Comparison of ENCODE assay signal across 11 mouse cellular contexts in the genomic region with DNA sequence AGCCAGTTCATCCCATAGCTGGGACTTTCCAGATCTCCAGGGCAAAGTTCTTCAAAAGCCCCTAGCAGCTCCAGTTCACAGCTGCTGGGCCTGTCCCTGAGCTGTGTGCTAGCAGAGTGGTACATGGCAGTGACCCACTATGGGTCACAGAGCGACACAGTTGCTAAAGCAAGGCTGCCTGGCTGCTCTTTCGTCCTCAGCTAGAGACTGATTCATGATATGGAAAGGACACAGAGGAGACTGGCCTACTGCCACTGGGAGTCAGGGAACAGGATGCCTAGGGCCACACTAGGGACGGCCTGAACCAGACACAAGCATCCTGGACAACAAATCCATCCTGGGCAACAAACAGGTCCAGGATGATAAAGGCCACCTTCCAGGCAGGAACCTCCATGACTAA. TPM values are rescaled to one million over a fixed set of nuclear protein-coding genes. Genes with fewer than 3 reads are reported as not detected.
A peak's percentile ranks its signal among the peaks of the same experiment; 100 is the strongest.
DNase-seq lines count a peak whose midpoint lies in the region; ATAC-seq and TF ChIP-seq lines count a peak whose summit lies in the region.
"Had no signal": no experiment of that assay in that cellular context is flagged by ENCODE, and none has a peak within 500 bp of the region (broad histone marks: within the 10 kb centered on the region; RNA-seq: fewer than 3 reads in every experiment).

No protein-coding gene starts in this region.

- H3K9me3 ChIP-seq in forebrain, postnatal 0 days (ENCODE audit: low read length), result no peaks in the 10 kb centered on the region
- no peaks in the 10 kb centered on the region for H3K9me3 ChIP-seq in forebrain, embryonic 14.5 days (replicated peaks; ENCODE audit: control insufficient read depth, low read length)
- H3K9me3 ChIP-seq in lung, embryonic 14.5 days (ENCODE audit: low read depth, low read length), result no peaks in the 10 kb centered on the region
- H3K9me3 ChIP-seq in heart, embryonic 11.5 days (replicated peaks; ENCODE audit: control insufficient read depth, low read length), result no peaks in the 10 kb centered on the region
- no peaks in the 10 kb centered on the region for H3K9me3 ChIP-seq in limb, embryonic 13.5 days
- H3K9me3 ChIP-seq: heart, embryonic 13.5 days had no signal

- no peak overlapping the region for H3K4me2 ChIP-seq in forebrain, postnatal 0 days (ENCODE audit: low read depth)
- H3K4me2 ChIP-seq in forebrain, embryonic 14.5 days (ENCODE audit: low read length), result no peak overlapping the region
- no peak overlapping the region for H3K4me2 ChIP-seq in lung, embryonic 14.5 days
- no peak overlapping the region for H3K4me2 ChIP-seq in heart, embryonic 11.5 days
- no peak overlapping the region for H3K4me2 ChIP-seq in limb, embryonic 13.5 days (replicated peaks)
- H3K4me2 ChIP-seq: heart, embryonic 13.5 days had no signal

- ATAC-seq in forebrain, postnatal 0 days, result no peak
- no peak for ATAC-seq in forebrain, embryonic 14.5 days
- no peak for ATAC-seq in lung, embryonic 14.5 days (ENCODE audit: insufficient read depth)
- ATAC-seq in heart, embryonic 11.5 days (replicated peaks; ENCODE audit: insufficient number of reproducible peaks, low FRiP score, low TSS enrichment), result no peak
- no peak for ATAC-seq in limb, embryonic 13.5 days (ENCODE audit: low FRiP score, low read depth)

- H3K27me3 ChIP-seq in forebrain, postnatal 0 days (ENCODE audit: insufficient read depth, low read length), result no peaks in the 10 kb centered on the region
- no peaks in the 10 kb centered on the region for H3K27me3 ChIP-seq in forebrain, embryonic 14.5 days (replicated peaks; ENCODE audit: control insufficient read depth, insufficient read depth, low read length)
- no peaks in the 10 kb centered on the region for H3K27me3 ChIP-seq in lung, embryonic 14.5 days (ENCODE audit: insufficient read depth, low read length)
- no peaks in the 10 kb centered on the region for H3K27me3 ChIP-seq in heart, embryonic 11.5 days (ENCODE audit: control insufficient read depth, insufficient read depth, low read length)
- no peaks in the 10 kb centered on the region for H3K27me3 ChIP-seq in limb, embryonic 13.5 days
- H3K27me3 ChIP-seq: heart, embryonic 13.5 days had no signal

- no peak for DNase-seq in forebrain, postnatal 0 days
- DNase-seq in forebrain, embryonic 14.5 days (ENCODE audit: low spot score), result no peak
- DNase-seq in lung, embryonic 14.5 days, result no peak
- DNase-seq in lung, adult 18-20 months, result no peak
- DNase-seq in right cerebral cortex, postnatal 4 days, result no peak
- DNase-seq in gastrocnemius, adult 8-10 months (ENCODE audit: low spot score in 2 of 2), result no peak
- DNase-seq: thymus, adult 18-20 months had no signal

- WGBS in forebrain, postnatal 0 days, result 75% methylated on average over 3 of the region's 3 CpGs
- 83% methylated on average over 3 of the region's 3 CpGs for WGBS in forebrain, embryonic 14.5 days
- 74% methylated on average over 3 of the region's 3 CpGs for WGBS in lung, embryonic 14.5 days
- WGBS in heart, embryonic 11.5 days (ENCODE audit: insufficient replicate concordance), result 61% methylated on average over 3 of the region's 3 CpGs
- 81% methylated on average over 3 of the region's 3 CpGs for WGBS in limb, embryonic 13.5 days

- H3K4me3 ChIP-seq in forebrain, postnatal 0 days (ENCODE audit: low read depth, low read length), result no peak overlapping the region
- no peak overlapping the region for H3K4me3 ChIP-seq in forebrain, embryonic 14.5 days (ENCODE audit: low read depth, low read length)
- H3K4me3 ChIP-seq in lung, embryonic 14.5 days (ENCODE audit: low read depth, low read length), result no peak overlapping the region
- H3K4me3 ChIP-seq in heart, embryonic 11.5 days (ENCODE audit: low read depth, low read length), result no peak overlapping the region
- no peak overlapping the region for H3K4me3 ChIP-seq in limb, embryonic 13.5 days
- H3K4me3 ChIP-seq: heart, embryonic 13.5 days had no signal

- peaks cover 5% of the 10 kb centered on the region; the same call in 1 of the 2 replicates for H3K36me3 ChIP-seq in forebrain, postnatal 0 days (ENCODE audit: insufficient read depth)
- peaks cover 13% of the 10 kb centered on the region for H3K36me3 ChIP-seq in forebrain, embryonic 14.5 days (ENCODE audit: control insufficient read depth, insufficient read depth, low read length)
- peaks cover 29% of the 10 kb centered on the region for H3K36me3 ChIP-seq in lung, embryonic 14.5 days (ENCODE audit: insufficient read depth)
- H3K36me3 ChIP-seq in heart, embryonic 11.5 days (ENCODE audit: control insufficient read depth, insufficient read depth, low read length), result no peaks in the 10 kb centered on the region
- peaks cover 41% of the 10 kb centered on the region for H3K36me3 ChIP-seq in limb, embryonic 13.5 days

- 0 out of 2 replicates have a peak overlapping the region, but pooled peaks have one; percentile 15 for H3K27ac ChIP-seq in forebrain, postnatal 0 days (ENCODE audit: low read depth, low read length)
- no peak overlapping the region for H3K27ac ChIP-seq in forebrain, embryonic 14.5 days (ENCODE audit: low read depth, low read length)
- H3K27ac ChIP-seq in lung, embryonic 14.5 days (ENCODE audit: low read depth), result peak overlapping the region; percentile 55
- no peak overlapping the region for H3K27ac ChIP-seq in heart, embryonic 11.5 days (ENCODE audit: low read depth, low read length)
- no peak overlapping the region for H3K27ac ChIP-seq in limb, embryonic 13.5 days
- H3K27ac ChIP-seq: heart, embryonic 13.5 days; macrophage had no signal

- peaks cover 14% of the 10 kb centered on the region for H3K4me1 ChIP-seq in forebrain, postnatal 0 days (ENCODE audit: insufficient read depth)
- peaks cover 25% of the 10 kb centered on the region for H3K4me1 ChIP-seq in forebrain, embryonic 14.5 days (ENCODE audit: control insufficient read depth, insufficient read depth, low read length)
- peaks cover 24% of the 10 kb centered on the region for H3K4me1 ChIP-seq in lung, embryonic 14.5 days (ENCODE audit: insufficient read depth)
- peaks cover 66% of the 10 kb centered on the region for H3K4me1 ChIP-seq in heart, embryonic 11.5 days (ENCODE audit: control insufficient read depth, insufficient read depth, low read length)
- H3K4me1 ChIP-seq in limb, embryonic 13.5 days, result peaks cover 77% of the 10 kb centered on the region

- TF ChIP-seq CTCF in forebrain, postnatal 0 days (IDR thresholded peaks at IDR 0.05; ENCODE audit: low read depth), result no peak
- TF ChIP-seq CTCF in lung, embryonic 14.5 days (IDR thresholded peaks at IDR 0.05; ENCODE audit: low read depth), result no peak

- H3K9ac ChIP-seq in forebrain, postnatal 0 days, result no peak overlapping the region
- no peak overlapping the region for H3K9ac ChIP-seq in forebrain, embryonic 14.5 days (ENCODE audit: low read length)
- H3K9ac ChIP-seq in lung, embryonic 14.5 days, result no peak overlapping the region; the same call in 1 of the 2 replicates
- 0 out of 2 replicates have a peak overlapping the region, but pooled peaks have one; percentile 16 for H3K9ac ChIP-seq in heart, embryonic 11.5 days (ENCODE audit: low read depth, low read length)
- peak overlapping the region; percentile 26 for H3K9ac ChIP-seq in limb, embryonic 13.5 days
- H3K9ac ChIP-seq: heart, embryonic 13.5 days had no signal

RNA-seq across cellular contexts. Expression of a gene that starts 53.8 kb away (rescaled TPM):
- total RNA-seq in forebrain, postnatal 0 days (2014; rRNA removed), result 12.7 and 13.4 TPM in 2 replicates
- 11.6 and 16.8 TPM in 2 replicates for polyA plus RNA-seq in forebrain, postnatal 0 days (2015; fragmentation: Nextera tagmentation; extraction: Ambion mirVana)
- 15.1 and 22.3 TPM in 2 replicates for polyA plus RNA-seq in forebrain, embryonic 14.5 days (2014; fragmentation: Nextera tagmentation; extraction: Ambion mirVana)
- 34.9 and 36.5 TPM in 2 replicates for polyA plus RNA-seq in lung, embryonic 14.5 days (2014; fragmentation: Nextera tagmentation; extraction: Ambion mirVana)
- 14.3 and 18.8 TPM in 2 replicates for polyA plus RNA-seq in heart, embryonic 11.5 days (2014; fragmentation: Nextera tagmentation; extraction: Ambion mirVana)
- 33.9 and 34.9 TPM in 2 replicates for polyA plus RNA-seq in limb, embryonic 13.5 days (2015; fragmentation: Nextera tagmentation; extraction: Ambion mirVana)
- total RNA-seq in gastrocnemius, adult 8-10 months (2022), result 100 to 1,000 TPM in 1 of 4 experiments, 10 to 100 TPM in 3; 93.5 to 117 (median 97.9) TPM

Comparison
In these comparisons a context has a peak if more than half of its experiments do, and no peak if none do; other contexts are left out.
1. H3K27ac ChIP-seq: peak in forebrain, postnatal 0 days (single experiment) and lung, embryonic 14.5 days (single experiment); none in forebrain, embryonic 14.5 days (single experiment), heart, embryonic 11.5 days (single experiment) and limb, embryonic 13.5 days (single experiment).
2. H3K9ac ChIP-seq: peak in heart, embryonic 11.5 days (single experiment) and limb, embryonic 13.5 days (single experiment); none in forebrain, postnatal 0 days (single experiment), forebrain, embryonic 14.5 days (single experiment) and lung, embryonic 14.5 days (single experiment).